Mouse (Mus musculus): Measurements from ENCODE around the gene Pcolce.

DNA sequence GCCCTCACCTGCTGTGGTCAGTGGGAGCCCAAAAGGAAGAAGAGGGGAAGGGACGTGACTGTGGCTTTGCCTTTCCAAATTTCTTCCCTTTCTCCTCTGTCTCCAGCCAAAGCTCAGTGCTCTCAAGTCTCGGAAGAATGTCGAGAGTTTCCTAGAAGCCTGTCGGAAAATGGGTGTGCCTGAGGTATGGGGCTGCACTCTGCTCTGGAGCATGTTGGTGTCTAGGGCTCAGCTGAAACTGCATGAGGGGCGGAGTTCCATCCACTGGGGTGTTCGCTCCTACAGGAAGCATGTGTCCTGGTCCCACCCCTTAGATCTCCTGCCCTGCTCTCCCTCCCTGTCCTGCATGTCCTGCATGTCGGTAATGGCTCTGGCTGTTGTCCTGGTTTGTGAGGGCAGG lies 25.9 kb upstream of the Pcolce start:
- TF ChIP-seq CTCF (conservative IDR thresholded peaks at IDR 0.05; ENCODE audit: low read length) = no peak
- TF ChIP-seq NANOG (IDR thresholded peaks at IDR 0.05; ENCODE audit: borderline replicate concordance, low read length) = no peak
- TF ChIP-seq POU5F1 (IDR thresholded peaks at IDR 0.05; ENCODE audit: borderline replicate concordance, low read length) = no peak
